Mouse (Mus musculus): ENCODE measurements around the gene Gm43517.

Gene Gm43517

GRCm38 (mm10) chr12:49401796-49402130, 16.8 kb downstream of the Gm43517 start:
- peak in 1 of 2 experiments; percentile 34 for DNase-seq (ENCODE audit: low spot score in 2 of 2)

GRCm38 (mm10) chr12:49409833-49410232, 24.9 kb downstream of the Gm43517 start:
- no peak for DNase-seq (ENCODE audit: low spot score in 2 of 2)

GRCm38 (mm10) chr12:49417963-49418362, 33.0 kb downstream of the Gm43517 start:
- DNase-seq (ENCODE audit: low spot score in 2 of 2), result no peak
